Mouse (Mus musculus): ENCODE measurements around the gene Pdcd6. TPM values are rescaled to one million over a fixed set of nuclear protein-coding genes. Genes with fewer than 3 reads are reported as not detected.

Pdcd6 gene
- polyA plus RNA-seq (2015; fragmentation: Nextera tagmentation; extraction: Ambion mirVana): 106 and 118 TPM in 2 replicates

DNA sequence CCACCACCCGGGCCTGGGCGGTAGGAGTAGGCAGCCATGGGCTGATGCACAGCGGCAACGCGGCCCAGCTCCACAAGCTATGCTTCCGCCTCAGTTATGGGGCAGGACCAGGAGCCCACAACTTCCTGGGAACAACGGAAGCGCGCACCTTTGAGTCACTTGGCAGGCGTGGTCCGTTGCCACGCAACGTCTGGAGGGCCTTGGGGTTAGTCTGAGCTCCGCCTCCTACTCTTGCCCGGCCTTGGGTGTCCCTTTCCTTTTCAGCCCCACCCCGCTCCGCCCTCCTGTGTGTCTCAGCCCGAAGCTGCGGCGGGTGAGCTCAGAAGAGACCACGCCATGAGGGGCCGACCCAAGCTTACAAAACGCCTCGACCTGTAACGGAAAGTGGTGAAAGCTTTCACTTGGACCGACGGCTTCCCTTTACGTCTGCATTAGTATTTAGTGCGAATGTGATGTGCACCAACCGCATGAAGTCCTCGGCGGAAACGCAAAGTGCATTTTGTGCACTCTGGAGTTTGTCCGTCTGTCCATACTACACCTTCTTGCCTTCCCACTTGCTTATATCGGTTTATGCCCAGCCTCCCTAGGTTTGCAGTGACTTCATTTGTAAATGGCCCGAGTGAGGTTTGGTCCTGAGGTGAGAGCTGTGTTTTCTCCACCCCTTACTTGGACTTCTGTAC, at the start of gene Pdcd6:
TSS of gene Pdcd6 (minus strand) at position 411 of the 680 bp plus-strand sequence.
- ATAC-seq (replicated peaks): peak; percentile 99
- WGBS: under 1% methylated on average over 36 of the region's 36 CpGs
- peak within 1 kb of the TSS; percentile 84 for H3K4me2 ChIP-seq

DNA sequence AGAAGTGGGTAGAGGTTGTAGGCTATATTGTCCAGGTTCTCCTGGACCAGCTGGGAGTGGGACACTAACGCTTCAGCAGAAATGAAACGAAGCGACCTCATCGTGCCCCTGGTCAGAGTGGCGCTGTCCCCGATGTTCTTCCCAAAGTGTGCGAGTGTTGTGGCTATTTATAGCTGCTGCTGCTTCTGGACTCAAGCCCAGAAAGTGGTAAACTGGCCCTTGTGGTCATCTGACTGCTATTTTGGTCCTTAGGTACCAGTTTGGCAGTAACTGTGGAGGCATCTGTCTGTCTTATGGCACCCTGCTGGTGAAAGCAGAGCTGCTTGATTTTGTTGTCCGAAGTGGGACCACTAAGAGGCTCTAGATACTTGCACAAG, 46.5 kb upstream of the Pdcd6 start, which contains the start of gene Lrrc14b:
TSS of gene Lrrc14b (minus strand) at position 147 of the 377 bp plus-strand sequence.
- Histone ChIP-seq H3K27ac (no peak within 1 kb of the TSS), H3K4me3 (no peak within 1 kb of the TSS), H3K27me3 (replicated peaks) (no peaks in the 10 kb centered on the region), H3K4me2 (no peak within 1 kb of the TSS), H3K36me3 (replicated peaks) (peaks cover 11% of the 10 kb centered on the region; the same call in 1 of the 2 replicates), H3K9me3 (no peaks in the 10 kb centered on the region), H3K9ac (no peak within 1 kb of the TSS), H3K4me1 (no peaks in the 10 kb centered on the region)
- WGBS: 73% methylated on average over 8 of the region's 8 CpGs
- ATAC-seq (replicated peaks): no peak

More for the DNA sequence above, at the start of gene Pdcd6:
- H3K9me3 ChIP-seq: no peaks in the 10 kb centered on the region
- peak within 1 kb of the TSS; percentile 54 for H3K27ac ChIP-seq
- H3K27me3 ChIP-seq (replicated peaks): no peaks in the 10 kb centered on the region
- peaks cover 16% of the 10 kb centered on the region for H3K4me1 ChIP-seq
- H3K4me3 ChIP-seq: peak within 1 kb of the TSS; percentile 74
- peaks cover 15% of the 10 kb centered on the region; the same call in 1 of the 2 replicates for H3K36me3 ChIP-seq (replicated peaks)
- H3K9ac ChIP-seq: peak within 1 kb of the TSS; percentile 85

DNA sequence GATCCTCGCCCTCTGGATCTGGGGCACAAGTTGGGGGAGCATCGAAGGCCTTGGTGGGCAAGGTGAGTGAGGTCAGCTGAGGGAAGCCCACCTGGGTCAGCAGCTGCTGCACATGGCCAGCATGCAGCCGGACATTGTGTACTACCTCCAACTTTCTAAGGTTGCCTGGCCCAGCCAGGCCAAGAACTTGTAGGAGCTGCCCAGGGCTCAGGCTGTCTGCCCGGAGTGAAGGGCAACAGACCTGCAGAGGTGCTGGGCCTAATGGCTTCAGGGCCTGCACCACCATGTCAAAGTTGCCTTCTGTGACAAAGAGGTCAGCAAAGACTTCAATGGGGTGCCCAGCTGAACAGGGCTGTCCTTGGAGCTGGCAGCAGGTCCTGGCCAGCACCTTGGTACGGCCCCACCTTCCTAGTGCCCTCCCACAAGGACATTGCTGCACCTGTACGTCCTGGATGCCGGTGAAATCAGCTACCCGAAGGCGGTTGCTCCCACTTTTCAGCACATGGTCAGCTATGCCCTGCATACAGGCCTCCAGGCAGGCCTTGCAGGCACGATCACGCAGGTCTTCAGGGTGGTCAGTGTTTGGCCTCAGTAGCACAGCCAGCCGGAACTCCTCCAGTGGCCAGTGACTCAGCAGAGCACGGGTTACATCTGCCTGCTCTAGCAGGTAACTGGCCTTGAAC, 45.9 kb upstream of the Pdcd6 start:
- H3K9me3 ChIP-seq: no peaks in the 10 kb centered on the region
- ATAC-seq (replicated peaks): peak; percentile 43
- no peaks in the 10 kb centered on the region for H3K27me3 ChIP-seq (replicated peaks)
- H3K4me1 ChIP-seq: no peaks in the 10 kb centered on the region
- no peak overlapping the region for H3K4me3 ChIP-seq
- H3K4me2 ChIP-seq: no peak overlapping the region
- H3K27ac ChIP-seq: no peak overlapping the region
- no peak overlapping the region for H3K9ac ChIP-seq
- 91% methylated on average over 13 of the region's 13 CpGs for WGBS
- H3K36me3 ChIP-seq (replicated peaks): peaks cover 11% of the 10 kb centered on the region; the same call in 1 of the 2 replicates

DNA sequence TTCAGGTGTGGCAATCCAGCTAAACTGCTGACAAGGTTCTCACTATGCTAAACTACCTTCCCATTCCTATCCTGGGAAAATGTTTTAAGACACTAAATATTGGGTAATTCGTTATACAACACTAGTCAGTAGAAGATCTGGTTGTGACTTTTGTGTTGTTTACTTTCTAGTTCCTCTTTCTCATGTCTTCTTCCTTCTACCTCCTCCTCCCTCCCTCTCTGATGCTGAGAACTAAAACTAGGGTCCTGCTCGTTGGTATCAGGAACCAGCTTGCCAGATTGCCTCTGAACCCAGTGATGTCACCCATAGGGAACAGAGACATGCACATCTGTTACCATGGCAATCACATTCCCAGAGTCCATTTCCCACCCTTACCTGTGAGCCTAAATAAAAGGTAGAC, 44.8 kb upstream of the Pdcd6 start:
- no peak overlapping the region for H3K4me2 ChIP-seq
- no peaks in the 10 kb centered on the region for H3K27me3 ChIP-seq (replicated peaks)
- no peak for ATAC-seq (replicated peaks)
- H3K36me3 ChIP-seq (replicated peaks): peaks cover 11% of the 10 kb centered on the region; the same call in 1 of the 2 replicates
- H3K9me3 ChIP-seq: no peaks in the 10 kb centered on the region
- no peaks in the 10 kb centered on the region for H3K4me1 ChIP-seq
- no peak overlapping the region for H3K27ac ChIP-seq
- H3K4me3 ChIP-seq: no peak overlapping the region
- 74% methylated on average over 2 of the region's 2 CpGs for WGBS
- no peak overlapping the region for H3K9ac ChIP-seq

DNA sequence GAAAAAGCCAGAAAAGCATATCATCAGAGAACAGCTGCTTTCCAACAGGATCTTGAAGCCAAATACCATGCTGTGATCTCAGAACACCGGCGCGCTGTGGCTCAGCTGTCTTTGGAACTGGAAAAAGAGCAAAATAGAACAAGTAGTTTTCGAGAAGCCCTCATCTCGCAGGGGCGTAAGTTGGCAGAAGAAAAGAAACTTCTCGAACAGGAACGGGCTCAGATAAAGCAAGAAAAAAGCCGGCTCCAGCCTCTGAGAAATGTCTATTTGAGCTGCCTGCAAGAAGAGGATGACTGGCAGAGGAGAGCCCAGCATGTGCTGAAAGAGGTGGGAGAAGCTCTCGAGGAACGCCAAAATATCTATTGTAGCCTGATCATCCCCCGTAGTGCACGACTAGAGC, 39.1 kb upstream of the Pdcd6 start:
- Histone ChIP-seq H3K9ac (no peak overlapping the region), H3K9me3 (no peaks in the 10 kb centered on the region), H3K36me3 (replicated peaks) (peaks cover 29% of the 10 kb centered on the region), H3K27me3 (replicated peaks) (no peaks in the 10 kb centered on the region), H3K27ac (no peak overlapping the region), H3K4me3 (no peak overlapping the region), H3K4me1 (no peaks in the 10 kb centered on the region), H3K4me2 (no peak overlapping the region)
- no peak for ATAC-seq (replicated peaks)
- 95% methylated on average over 13 of the region's 13 CpGs for WGBS

DNA sequence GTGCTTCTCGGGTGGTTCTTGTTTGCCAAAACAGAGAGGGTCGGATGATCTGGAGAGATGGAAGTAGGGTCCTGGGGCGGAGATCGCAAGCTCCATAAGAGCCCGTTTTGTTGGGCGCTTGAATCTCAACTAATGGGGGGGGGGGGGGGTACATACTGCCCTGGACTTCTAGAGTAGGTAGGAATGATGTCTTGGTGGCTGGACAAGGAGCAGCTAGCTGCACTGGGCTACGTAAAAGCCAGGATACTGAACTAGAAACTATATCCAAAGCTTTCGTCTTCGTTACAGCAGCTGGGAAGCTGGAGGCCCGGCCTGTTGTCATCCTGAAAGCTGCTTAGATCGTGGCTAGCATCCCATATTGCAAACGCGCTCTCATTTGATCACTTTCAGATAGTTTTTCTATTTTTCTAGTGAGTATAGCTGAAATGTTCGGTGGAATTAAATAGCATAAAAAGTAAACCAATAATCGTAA, 33.1 kb upstream of the Pdcd6 start:
- Histone ChIP-seq H3K4me2 (peak overlapping the region; percentile 58), H3K36me3 (replicated peaks) (0 out of 2 replicates have a peak, but pooled peaks cover 3% of the 10 kb centered on the region), H3K27ac (peak overlapping the region; percentile 85), H3K9ac (peak overlapping the region; percentile 85), H3K4me1 (peaks cover 21% of the 10 kb centered on the region), H3K27me3 (replicated peaks) (no peaks in the 10 kb centered on the region), H3K9me3 (no peaks in the 10 kb centered on the region), H3K4me3 (peak overlapping the region; percentile 91)
- ATAC-seq (replicated peaks): peak; percentile 68
- WGBS: under 1% methylated on average over 15 of the region's 15 CpGs

DNA sequence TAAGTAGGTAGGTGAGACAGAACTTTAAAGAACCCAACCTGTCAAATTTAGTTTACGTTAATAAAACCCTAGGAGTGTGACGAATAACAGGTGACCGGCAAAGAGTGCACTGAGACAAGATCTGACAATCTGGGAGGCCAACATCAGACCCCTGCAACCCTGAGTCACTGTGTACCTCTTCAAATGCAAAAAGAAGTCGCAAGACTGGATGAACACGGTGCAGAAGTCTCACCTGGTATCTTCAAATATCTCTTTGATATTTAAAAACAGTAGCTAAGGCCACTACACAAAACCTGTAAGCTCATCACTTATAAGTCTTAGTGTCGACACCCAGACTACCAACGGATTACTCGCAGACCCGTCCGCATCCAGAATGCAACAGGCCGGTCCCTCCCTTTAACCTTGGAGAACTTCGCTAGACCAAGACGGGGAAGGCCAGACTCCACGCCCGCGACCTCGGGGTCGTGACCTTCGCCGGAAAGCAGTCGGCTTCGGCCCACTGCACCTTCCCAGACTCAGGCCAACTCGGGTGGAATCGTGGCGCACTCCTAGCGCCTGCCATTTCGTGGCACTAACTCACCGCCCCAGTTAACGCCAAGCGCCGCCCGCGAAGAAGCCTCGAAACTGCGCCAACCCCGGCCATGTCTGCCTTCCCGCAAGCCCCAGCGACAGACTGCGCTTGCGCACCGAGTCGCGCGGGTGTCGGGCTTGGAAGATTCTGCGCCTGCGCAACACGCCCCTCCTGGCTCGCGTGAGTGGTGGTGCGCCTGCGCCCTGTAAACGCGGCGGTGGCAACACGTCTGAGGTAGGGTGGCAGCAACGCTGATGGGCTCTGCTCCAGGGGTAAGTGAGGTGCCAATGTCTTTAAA, 32.4 kb upstream of the Pdcd6 start, which contains the start of the genes Sdha and Ccdc127:
TSS of gene Sdha (minus strand) at position 715 of the 869 bp plus-strand sequence.
TSS of gene Ccdc127 (plus strand) at position 744 of the 869 bp plus-strand sequence.
- WGBS: 1% methylated on average over 57 of the region's 57 CpGs
- 0 out of 2 replicates have a peak, but pooled peaks cover 3% of the 10 kb centered on the region for H3K36me3 ChIP-seq (replicated peaks)
- peak within 1 kb of the TSS; percentile 58 for H3K4me2 ChIP-seq
- H3K4me1 ChIP-seq: peaks cover 21% of the 10 kb centered on the region
- no peaks in the 10 kb centered on the region for H3K27me3 ChIP-seq (replicated peaks)
- peak; percentile 99 for ATAC-seq (replicated peaks)
- H3K9me3 ChIP-seq: no peaks in the 10 kb centered on the region
- H3K27ac ChIP-seq: peak within 1 kb of the TSS; percentile 85
- H3K4me3 ChIP-seq: peak within 1 kb of the TSS; percentile 91
- H3K9ac ChIP-seq: peak within 1 kb of the TSS; percentile 85

DNA sequence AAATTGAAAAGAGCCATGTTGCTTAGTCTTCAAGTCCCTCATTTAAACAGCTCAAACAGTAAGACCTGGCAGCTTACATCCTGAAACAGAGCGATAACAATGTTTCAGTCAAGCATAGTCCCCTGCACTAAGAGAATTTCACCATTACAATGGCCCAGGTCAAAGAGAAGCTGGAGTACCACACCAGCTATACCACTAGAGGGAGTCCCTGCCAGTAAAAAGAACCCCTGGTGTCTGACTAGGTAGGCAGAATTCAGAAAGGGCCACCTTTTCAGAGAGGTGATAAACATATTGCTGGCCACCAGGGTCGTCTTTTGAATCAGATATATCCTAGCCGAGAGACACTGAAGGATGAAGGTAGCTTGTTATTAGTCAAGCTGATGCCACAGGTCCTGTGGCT, 23.7 kb upstream of the Pdcd6 start:
- 56% methylated on average over 3 of the region's 3 CpGs for WGBS
- ATAC-seq (replicated peaks): no peak; the same call in 1 of the 2 replicates
- H3K36me3 ChIP-seq (replicated peaks): peaks cover 53% of the 10 kb centered on the region

DNA sequence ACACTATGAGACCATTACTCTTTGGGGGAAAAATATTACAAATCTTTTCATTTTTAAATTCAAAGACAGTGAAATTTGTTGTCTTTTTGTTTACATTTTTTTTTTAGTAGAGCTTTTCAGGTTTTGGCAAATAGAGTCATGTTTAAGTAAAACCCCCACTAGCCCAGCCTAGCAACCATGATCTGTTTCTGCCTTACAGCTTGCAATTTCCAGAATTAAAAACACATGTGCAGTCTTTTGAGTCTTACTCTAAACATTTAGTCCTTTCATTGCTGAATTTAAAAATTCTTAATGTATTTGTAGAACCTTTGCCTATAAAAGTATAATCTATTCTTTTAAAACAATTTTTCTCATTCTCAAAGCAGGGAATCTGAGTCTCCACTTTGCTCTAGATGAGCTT, 11.9 kb upstream of the Pdcd6 start:
- no peaks in the 10 kb centered on the region for H3K27me3 ChIP-seq (replicated peaks)
- no peak overlapping the region for H3K4me2 ChIP-seq
- no peaks in the 10 kb centered on the region for H3K4me1 ChIP-seq
- H3K9ac ChIP-seq: no peak overlapping the region
- no peak overlapping the region for H3K27ac ChIP-seq
- H3K36me3 ChIP-seq (replicated peaks): peaks cover 60% of the 10 kb centered on the region
- ATAC-seq (replicated peaks): no peak
- no peak overlapping the region for H3K4me3 ChIP-seq
- no peaks in the 10 kb centered on the region for H3K9me3 ChIP-seq

More for the DNA sequence above, 23.7 kb upstream of the Pdcd6 start:
- Histone ChIP-seq H3K4me2 (no peak overlapping the region), H3K9ac (no peak overlapping the region), H3K27me3 (replicated peaks) (no peaks in the 10 kb centered on the region), H3K27ac (no peak overlapping the region), H3K4me3 (no peak overlapping the region), H3K4me1 (no peaks in the 10 kb centered on the region), H3K9me3 (no peaks in the 10 kb centered on the region)

DNA sequence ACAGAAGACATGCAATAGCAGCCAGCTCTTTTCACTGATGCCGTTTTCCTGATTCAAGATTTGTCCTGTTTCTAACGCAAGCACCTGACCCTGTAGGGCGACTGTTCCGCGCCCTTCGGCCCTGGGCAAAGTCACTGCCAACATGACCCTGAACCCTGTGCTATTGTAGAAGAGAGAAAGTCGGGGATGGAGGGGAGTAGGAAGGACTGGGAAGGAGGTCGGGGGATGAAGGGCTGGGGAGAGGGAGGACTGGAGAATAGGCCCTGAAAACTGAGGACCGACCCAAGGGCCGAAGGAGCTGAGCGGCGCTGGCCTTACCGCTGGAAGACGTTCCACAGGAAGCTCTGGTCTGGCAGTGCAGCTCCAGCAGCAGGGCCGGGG, 601 bp downstream of the Pdcd6 start:
- peak overlapping the region; percentile 84 for H3K4me2 ChIP-seq
- ATAC-seq (replicated peaks): no peak
- H3K27me3 ChIP-seq (replicated peaks): no peaks in the 10 kb centered on the region
- peaks cover 10% of the 10 kb centered on the region; the same call in 1 of the 2 replicates for H3K36me3 ChIP-seq (replicated peaks)
- 3% methylated on average over 15 of the region's 15 CpGs for WGBS
- H3K27ac ChIP-seq: peak overlapping the region; percentile 54
- H3K9me3 ChIP-seq: no peaks in the 10 kb centered on the region
- H3K9ac ChIP-seq: peak overlapping the region; percentile 85
- peaks cover 16% of the 10 kb centered on the region for H3K4me1 ChIP-seq
- H3K4me3 ChIP-seq: peak overlapping the region; percentile 74

DNA sequence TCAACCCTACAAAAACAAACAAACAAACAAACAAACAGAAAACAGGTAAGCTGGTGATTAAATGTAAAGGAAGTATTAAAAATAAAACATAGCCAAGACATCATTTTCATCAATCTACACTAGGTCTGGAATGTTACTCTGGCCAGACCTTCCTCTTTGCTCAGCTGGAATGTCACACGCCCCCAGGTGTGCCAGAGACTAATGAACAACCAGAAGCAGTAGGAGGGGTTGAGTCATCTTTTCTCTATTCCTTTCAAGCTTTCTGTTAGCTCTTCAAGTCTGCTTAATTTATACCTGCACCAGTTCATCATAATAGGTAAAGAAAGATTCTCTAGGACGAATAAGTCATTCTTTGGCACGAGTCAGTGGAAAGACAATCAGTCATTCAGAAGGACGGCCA, 994 bp downstream of the Pdcd6 start:
- H3K4me3 ChIP-seq: peak overlapping the region; percentile 74
- peak overlapping the region; percentile 84 for H3K4me2 ChIP-seq
- peaks cover 16% of the 10 kb centered on the region for H3K4me1 ChIP-seq
- 34% methylated on average over 4 of the region's 4 CpGs for WGBS
- peak overlapping the region; percentile 85 for H3K9ac ChIP-seq
- peaks cover 7% of the 10 kb centered on the region; the same call in 1 of the 2 replicates for H3K36me3 ChIP-seq (replicated peaks)
- no peaks in the 10 kb centered on the region for H3K9me3 ChIP-seq
- H3K27ac ChIP-seq: peak overlapping the region; percentile 54
- no peaks in the 10 kb centered on the region for H3K27me3 ChIP-seq (replicated peaks)
- ATAC-seq (replicated peaks): no peak
